Mouse (Mus musculus) midbrain, postnatal 0 days (tissue): ENCODE measurements at regions not wholly inside any gene's neighbourhood (a gene's known extent, or its start where the extent isn't known, plus 50 kb on each side); places are given as distances from the start of the nearest gene placed in this dataset.

Experiments used
- ATAC-seq: fragments of 200-750 bp; cut with Nextera tagmentation; 2 replicates; pipeline ENCODE4 v1.8.0; 2017; ENCODE audit warnings: moderate number of reproducible peaks, mild to moderate bottlenecking, moderate TSS enrichment, moderate library complexity; ENCODE audit not compliant: low FRiP score
- DNase-seq: peaks from one replicate; pipeline ENCODE4 v3.0.0-alpha.2; 2015; ENCODE audit warnings: low spot score
- H3K27ac ChIP-seq: fragments of 300-500 bp; sonication (generic); 2 replicates; pipeline ENCODE4 v1.5.1; 2014; ENCODE audit warnings: low read depth, mild to moderate bottlenecking, low read length, mixed read lengths
- H3K27me3 ChIP-seq: fragments of 300-500 bp; sonication (generic); 2 replicates; pipeline ENCODE4 v1.6.1; 2014; ENCODE audit warnings: low read length, control low read depth, mixed read lengths; ENCODE audit not compliant: insufficient read depth
- H3K36me3 ChIP-seq: fragments of 300-500 bp; sonication (generic); 2 replicates; pipeline ENCODE4 v1.6.1; 2014; ENCODE audit warnings: low read length, control low read depth, mixed read lengths; ENCODE audit not compliant: insufficient read depth
- H3K4me1 ChIP-seq: fragments of 300-500 bp; sonication (generic); 2 replicates; pipeline ENCODE4 v1.6.1; 2014; ENCODE audit warnings: mild to moderate bottlenecking, control low read depth, antibody characterized with exemption, low read length, mixed read lengths; ENCODE audit not compliant: insufficient read depth
- H3K4me2 ChIP-seq: fragments of 300-500 bp; sonication (generic); 2 replicates; pipeline ENCODE4 v1.6.1; 2014; ENCODE audit warnings: low read depth, mild to moderate bottlenecking, low read length, mixed read lengths; ENCODE audit not compliant: poor library complexity, severe bottlenecking
- H3K4me3 ChIP-seq: fragments of 300-500 bp; sonication (generic); 2 replicates; pipeline ENCODE4 v1.5.1; 2014; ENCODE audit warnings: low read depth, mild to moderate bottlenecking, low read length, moderate library complexity
- H3K9ac ChIP-seq: fragments of 300-500 bp; sonication (generic); replicated peaks from 2 replicates; pipeline ENCODE4 v1.6.1; 2014; ENCODE audit warnings: mild to moderate bottlenecking, low read length, moderate library complexity, mixed read lengths; ENCODE audit not compliant: poor library complexity, severe bottlenecking
- H3K9me3 ChIP-seq: fragments of 300-500 bp; sonication (generic); 2 replicates; pipeline ENCODE4 v1.6.1; 2016; ENCODE audit warnings: low read length, control low read depth
- CTCF ChIP-seq: IDR thresholded peaks from 2 replicates; pipeline ENCODE4 v1.5.1; 2016; ENCODE audit warnings: antibody characterized with exemption, mild to moderate bottlenecking
- WGBS: fragments of 180-500 bp; shearing (Covaris S2); extraction: QIAGEN DNeasy Blood & Tissue Kit; methylation state at CpG from one replicate; pipeline ENCODE4 v1.1.7; 2014; 5-methylcytosine and 5-hydroxymethylcytosine counted together

GRCm38 (mm10) chr8:113137361-113137760, 498.0 kb upstream of the Mon1b start:
- Histone ChIP-seq H3K9me3 (no peaks in the 10 kb centered on the region), H3K36me3 (no peaks in the 10 kb centered on the region), H3K27me3 (no peaks in the 10 kb centered on the region), H3K4me2 (no peak overlapping the region), H3K4me1 (no peaks in the 10 kb centered on the region), H3K27ac (no peak overlapping the region), H3K4me3 (no peak overlapping the region), H3K9ac (no peak overlapping the region)
- no peak for DNase-seq
- no peak for ATAC-seq
- no peak for TF ChIP-seq CTCF

DNA sequence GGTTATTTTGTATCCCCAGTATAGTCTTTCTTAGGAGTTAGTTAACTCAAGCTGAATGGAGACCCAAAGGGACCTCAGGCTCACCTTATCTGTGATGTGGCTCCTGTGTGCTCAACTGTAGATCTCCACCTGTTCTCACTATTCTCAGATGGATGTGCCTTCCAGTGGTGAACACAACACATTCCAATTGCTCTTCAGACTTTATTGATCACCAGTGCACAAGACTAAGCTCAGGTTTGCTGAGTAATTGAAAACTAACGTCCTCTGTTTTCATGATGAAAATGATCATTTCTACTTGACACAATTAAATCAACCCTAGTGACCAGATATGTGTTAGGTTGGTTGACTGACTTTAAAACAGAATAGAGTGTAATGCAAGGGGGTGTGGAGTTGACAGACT, 495.4 kb upstream of the Mon1b start:
- no peaks in the 10 kb centered on the region for H3K4me1 ChIP-seq
- 91% methylated on average over 1 of the region's 1 CpGs for WGBS
- no peaks in the 10 kb centered on the region for H3K27me3 ChIP-seq
- no peaks in the 10 kb centered on the region for H3K36me3 ChIP-seq
- no peak overlapping the region for H3K9ac ChIP-seq
- H3K27ac ChIP-seq: no peak overlapping the region
- H3K9me3 ChIP-seq: no peaks in the 10 kb centered on the region
- ATAC-seq (no peak), DNase-seq (no peak)
- no peak overlapping the region for H3K4me2 ChIP-seq
- TF ChIP-seq CTCF: no peak
- no peak overlapping the region for H3K4me3 ChIP-seq

DNA sequence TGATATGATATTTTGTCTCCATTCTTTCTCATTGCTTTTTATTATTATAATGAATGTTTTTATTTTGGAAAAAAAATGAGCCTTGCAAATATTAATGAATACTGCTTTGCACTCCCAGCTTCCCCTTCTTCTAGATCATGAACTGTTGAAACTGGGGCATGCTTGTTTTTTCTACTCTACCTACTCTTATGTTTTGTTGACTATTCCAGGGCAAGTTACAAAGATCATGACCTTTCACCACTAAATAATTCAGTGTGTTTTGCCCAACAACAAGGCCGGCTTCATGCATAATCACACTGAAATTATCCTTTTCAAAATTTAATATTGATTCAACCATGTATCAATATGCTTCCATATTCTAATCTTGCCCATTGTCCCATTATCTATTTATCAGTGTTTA, 494.3 kb upstream of the Mon1b start:
- 90% methylated on average over 1 of the region's 1 CpGs for WGBS
- Histone ChIP-seq H3K36me3 (no peaks in the 10 kb centered on the region), H3K9ac (no peak overlapping the region), H3K27me3 (no peaks in the 10 kb centered on the region), H3K4me2 (no peak overlapping the region), H3K27ac (no peak overlapping the region), H3K4me3 (no peak overlapping the region), H3K9me3 (no peaks in the 10 kb centered on the region), H3K4me1 (no peaks in the 10 kb centered on the region)
- no peak for ATAC-seq
- no peak for DNase-seq
- TF ChIP-seq CTCF: no peak

DNA sequence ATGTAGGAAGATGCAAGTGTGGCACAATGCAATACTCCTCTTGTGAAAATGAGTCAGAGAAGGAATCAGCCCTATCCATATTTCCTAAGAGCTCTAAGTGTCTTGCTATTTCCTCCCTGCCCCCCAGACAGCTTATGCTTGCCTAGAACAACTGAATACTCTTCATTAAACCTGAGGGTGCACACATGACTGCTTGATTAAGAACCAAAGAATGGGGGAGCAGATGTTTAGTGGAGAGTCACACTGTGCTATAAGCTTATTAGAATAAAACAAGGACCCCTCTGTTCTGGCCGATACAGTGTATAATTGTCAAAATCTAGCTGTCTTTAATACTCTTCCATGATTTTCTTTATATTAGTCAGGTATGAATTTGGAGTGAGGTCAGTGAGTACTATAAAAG, 458.8 kb upstream of the Mon1b start:
- Histone ChIP-seq H3K9me3 (no peaks in the 10 kb centered on the region), H3K4me1 (no peaks in the 10 kb centered on the region), H3K4me3 (no peak overlapping the region), H3K27ac (no peak overlapping the region), H3K27me3 (no peaks in the 10 kb centered on the region), H3K36me3 (no peaks in the 10 kb centered on the region), H3K4me2 (no peak overlapping the region), H3K9ac (no peak overlapping the region)
- ATAC-seq: no peak
- 26% methylated on average over 1 of the region's 1 CpGs for WGBS
- no peak for DNase-seq
- no peak for TF ChIP-seq CTCF

- Histone ChIP-seq H3K9ac (no peak overlapping the region), H3K4me1 (no peaks in the 10 kb centered on the region), H3K27me3 (no peaks in the 10 kb centered on the region), H3K9me3 (no peaks in the 10 kb centered on the region), H3K4me3 (no peak overlapping the region), H3K4me2 (no peak overlapping the region), H3K36me3 (no peaks in the 10 kb centered on the region), H3K27ac (no peak overlapping the region)
- WGBS: 22% methylated on average over 2 of the region's 2 CpGs
- no peak for ATAC-seq
- DNase-seq: no peak
- no peak for TF ChIP-seq CTCF
These were observed 452.2 kb upstream of the Mon1b start for GRCm38 (mm10) chr8:113183186-113183585.

- ATAC-seq: no peak
These were observed 444.9 kb upstream of the Mon1b start for GRCm38 (mm10) chr8:113190537-113190936.

GRCm38 (mm10) chr8:113191537-113191936, 443.9 kb upstream of the Mon1b start:
- H3K4me2 ChIP-seq: no peak overlapping the region
- H3K4me1 ChIP-seq: no peaks in the 10 kb centered on the region
- no peak overlapping the region for H3K4me3 ChIP-seq
- no peaks in the 10 kb centered on the region for H3K9me3 ChIP-seq
- no peak for DNase-seq
- H3K27me3 ChIP-seq: no peaks in the 10 kb centered on the region
- no peak overlapping the region for H3K9ac ChIP-seq
- WGBS: 56% methylated on average over 3 of the region's 3 CpGs
- no peak overlapping the region for H3K27ac ChIP-seq
- no peak for TF ChIP-seq CTCF
- ATAC-seq: no peak
- no peaks in the 10 kb centered on the region for H3K36me3 ChIP-seq

More at GRCm38 (mm10) chr8:113190537-113190936, 444.9 kb upstream of the Mon1b start:
- H3K4me3 ChIP-seq: no peak overlapping the region
- H3K27me3 ChIP-seq: no peaks in the 10 kb centered on the region
- no peak overlapping the region for H3K27ac ChIP-seq
- H3K9ac ChIP-seq: no peak overlapping the region
- H3K4me1 ChIP-seq: no peaks in the 10 kb centered on the region
- no peaks in the 10 kb centered on the region for H3K36me3 ChIP-seq
- 85% methylated on average over 1 of the region's 1 CpGs for WGBS
- no peak overlapping the region for H3K4me2 ChIP-seq
- H3K9me3 ChIP-seq: no peaks in the 10 kb centered on the region
- no peak for TF ChIP-seq CTCF
- no peak for DNase-seq
